Mouse (Mus musculus): ENCODE measurements at regions not wholly inside any gene's neighbourhood (a gene's known extent, or its start where the extent isn't known, plus 50 kb on each side); places are given as distances from the start of the nearest gene placed in this dataset.

GRCm38 (mm10) chr11:8220618-8221017 is 443.7 kb downstream of the Tns3 start:
- no peak for DNase-seq

- DNase-seq: no peak
Observed at GRCm38 (mm10) chr11:8219911-8220310, 444.4 kb downstream of the Tns3 start.

- DNase-seq: peak; percentile 26
Observed at GRCm38 (mm10) chr11:8215634-8216033, 448.7 kb downstream of the Tns3 start.

GRCm38 (mm10) chr11:8214305-8214903 is 449.9 kb downstream of the Tns3 start:
- DNase-seq: no peak

GRCm38 (mm10) chr11:8213130-8213529 is 451.2 kb downstream of the Tns3 start:
- no peak for DNase-seq

GRCm38 (mm10) chr11:8212714-8213113 is 451.6 kb downstream of the Tns3 start:
- no peak for DNase-seq

GRCm38 (mm10) chr11:8209041-8209440 is 455.3 kb downstream of the Tns3 start:
- DNase-seq: no peak

GRCm38 (mm10) chr11:8199293-8199692 is 465.0 kb downstream of the Tns3 start:
- no peak for DNase-seq

Measured in right cerebral cortex, adult 18-20 months (tissue).